In the genomic region with DNA sequence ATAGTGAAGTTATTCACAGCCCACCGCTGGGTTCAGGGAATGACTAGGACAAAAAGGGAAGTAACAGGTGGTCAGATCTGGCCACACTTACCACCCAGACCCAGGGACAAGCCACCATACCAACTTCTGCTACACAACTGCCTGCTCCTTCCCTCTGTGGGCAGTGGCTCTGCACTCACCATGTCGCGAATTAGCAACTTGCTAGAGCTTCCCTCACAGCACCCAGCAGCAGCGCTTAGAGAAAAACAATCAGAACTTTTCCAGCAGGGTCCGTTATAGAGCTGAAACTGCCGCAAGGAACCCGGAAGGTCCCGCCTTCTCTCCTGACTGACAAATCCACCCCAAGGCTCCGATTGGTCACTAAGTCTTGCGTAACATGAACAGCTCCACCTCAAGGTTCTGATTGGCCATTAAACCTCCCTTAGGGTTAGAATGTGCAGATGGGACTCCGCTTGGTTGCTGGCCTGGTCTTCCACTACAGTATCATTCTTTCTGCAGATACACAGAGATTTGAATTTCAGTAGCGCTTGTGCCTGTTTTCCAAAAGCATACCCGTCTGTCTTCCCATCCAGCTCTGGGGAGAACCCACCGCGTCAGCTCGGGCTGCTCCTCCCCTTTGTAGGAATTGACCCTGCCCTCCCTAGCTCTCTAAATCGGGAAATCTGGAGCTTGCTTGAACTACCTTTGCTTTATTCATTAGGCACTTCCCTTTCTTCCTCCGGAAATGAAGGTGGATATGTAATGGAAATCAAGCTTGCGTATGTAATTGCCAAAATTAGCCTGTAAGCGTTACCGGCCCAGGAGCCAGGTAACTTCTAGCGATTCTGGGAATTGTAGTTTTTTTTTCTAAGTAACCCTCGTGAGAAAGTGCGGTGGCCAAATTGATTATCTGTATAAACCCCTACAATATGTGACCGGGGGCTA, we compare ENCODE assay signal across 8 mouse cellular contexts. TPM values are rescaled to one million over a fixed set of nuclear protein-coding genes. Genes with fewer than 3 reads are reported as not detected.
DNase-seq lines count a peak whose midpoint lies in the region; ATAC-seq lines count a peak whose summit lies in the region.

TSS of gene AI987944 (minus strand) at position 332 of the 924 bp plus-strand sequence.

- peak; percentile 96 for ATAC-seq in inflammation-experienced regulatory T-cells, adult 6 months
- peak; percentile 100 for ATAC-seq in megakaryocyte-erythroid progenitor cell, adult 5-6 weeks (replicated peaks; ENCODE audit: low FRiP score, low TSS enrichment, poor library complexity, severe bottlenecking)

- peak; percentile 85 to 95 for DNase-seq in adrenal gland, adult (ENCODE audit: inconsistent age in 2 of 2, low spot score in 1 of 2)
- peak; percentile 94 for DNase-seq in embryo, embryonic 10.5 days (ENCODE audit: low spot score)
- DNase-seq in gastrocnemius, postnatal 14 days: peak; percentile 77
- DNase-seq in left cerebral cortex, postnatal 10 days (ENCODE audit: extremely low spot score in 1 of 2, low spot score in 2 of 2): peak; percentile 84 to 86
- DNase-seq in right cerebral cortex, postnatal 25 days: peak; percentile 82
- DNase-seq in urinary bladder, postnatal 4 days (ENCODE audit: low spot score in 2 of 2): peak; percentile 66 to 74

- intact Hi-C loops in gastrocnemius, postnatal 14 days (cut with DNase I; ENCODE audit: low total_unique reads): loop anchor here (5.0 kb wide), 1 partner anchor 104 kb away; the partner anchor contains the start of genes AW146154 and Gm20449
- intact Hi-C loops in left cerebral cortex, postnatal 10 days (cut with DNase I): loop anchor here (5.0 kb wide), 1 partner anchor 104 kb away; the partner anchor contains the start of genes AW146154 and Gm20449

RNA-seq across cellular contexts. Expression of gene AI987944, which starts in this region (rescaled TPM):
- 1 to 10 TPM; 7.8 to 10.0 TPM for total RNA-seq in gastrocnemius, postnatal 14 days (2021)
- 10 to 100 TPM; 37.8 to 54.1 (median 53.2) TPM for polyA plus RNA-seq in inflammation-experienced regulatory T-cells, adult 6 months (2017; shearing (Covaris generic))
- total RNA-seq in left cerebral cortex, postnatal 10 days (2021): 1 to 10 TPM; 9.0 to 9.3 TPM
- 10.7 and 17.8 TPM in 2 replicates for total RNA-seq in megakaryocyte-erythroid progenitor cell, adult 5-6 weeks (2014; fragmentation: Nextera tagmentation)
- 13.0 and 22.5 TPM in 2 replicates for total RNA-seq in megakaryocyte-erythroid progenitor cell, adult 5-6 weeks (2017)

Comparison
In these comparisons a context has a peak if more than half of its experiments do, and no peak if none do; other contexts are left out.
1. Peak in every context shown above with its lines: DNase-seq and ATAC-seq.